Mouse (Mus musculus) limb, embryonic 10.5 days (tissue): Measurements from ENCODE around the gene Car5a. TPM values are rescaled to one million over a fixed set of nuclear protein-coding genes. Genes with fewer than 3 reads are reported as not detected.

Experiments used
- DNase-seq: peaks from one replicate; pipeline ENCODE4 v3.0.0-alpha.2; 2017; ENCODE audit warnings: low spot score
- H3K27ac ChIP-seq: fragments of 300-500 bp; sonication (generic); 2 replicates; pipeline ENCODE4 v1.5.1; 2016; ENCODE audit warnings: mild to moderate bottlenecking
- H3K27me3 ChIP-seq: fragments of 300-500 bp; sonication (generic); 2 replicates; pipeline ENCODE4 v1.6.1; 2016; ENCODE audit warnings: low read depth, mild to moderate bottlenecking; ENCODE audit not compliant: poor library complexity, severe bottlenecking
- H3K36me3 ChIP-seq: fragments of 300-500 bp; sonication (generic); 2 replicates; pipeline ENCODE4 v1.6.1; 2016; ENCODE audit warnings: mild to moderate bottlenecking, moderate library complexity
- H3K4me1 ChIP-seq: fragments of 300-500 bp; sonication (generic); 2 replicates; pipeline ENCODE4 v1.6.1; 2016
- H3K4me3 ChIP-seq: fragments of 300-500 bp; sonication (generic); 2 replicates; pipeline ENCODE4 v1.5.1; 2016; ENCODE audit warnings: mild to moderate bottlenecking, moderate library complexity
- H3K9me3 ChIP-seq: fragments of 300-500 bp; sonication (generic); replicated peaks from 2 replicates; pipeline ENCODE4 v1.6.1; 2016; ENCODE audit warnings: mild to moderate bottlenecking
- WGBS: fragments of 180-500 bp; shearing (Covaris S2); methylation state at CpG from one replicate; pipeline ENCODE4 v1.1.7; 2016; 5-methylcytosine and 5-hydroxymethylcytosine counted together
- microRNA-seq: library from miRNA; unstranded; fragments of <30 nt; microRNA quantifications from one replicate; pipeline ENCODE4, GENCODE M21; 2017
- polyA plus RNA-seq: library from polyadenylated mRNA; unstranded; fragments of >200 nt; fragmentation: Nextera tagmentation; extraction: Ambion mirVana; gene quantifications from 2 replicates; pipeline ENCODE4 v1.2.1, GENCODE M21; 2016

Car5a gene
- polyA plus RNA-seq, 1 experiment from 2014 or later = not detected

- peaks cover 19% of the 10 kb centered on the region for H3K27me3 ChIP-seq
- no peaks in the 10 kb centered on the region for H3K9me3 ChIP-seq
- WGBS = 89% methylated on average over 9 of the region's 9 CpGs
- no peaks in the 10 kb centered on the region for H3K36me3 ChIP-seq
- DNase-seq = no peak
- H3K4me3 ChIP-seq = no peak overlapping the region
- H3K4me1 ChIP-seq = peaks cover 33% of the 10 kb centered on the region
- peak overlapping the region; percentile 33; the same call in 1 of the 2 replicates for H3K27ac ChIP-seq
These were observed 69.2 kb downstream of the Car5a start for GRCm38 (mm10) chr8:121875517-121875916.

- H3K9me3 ChIP-seq = no peaks in the 10 kb centered on the region
- no peaks in the 10 kb centered on the region for H3K36me3 ChIP-seq
- peak overlapping the region; percentile 33; the same call in 1 of the 2 replicates for H3K27ac ChIP-seq
- peaks cover 33% of the 10 kb centered on the region for H3K4me1 ChIP-seq
- WGBS = 69% methylated on average over 3 of the region's 3 CpGs
- H3K4me3 ChIP-seq = no peak overlapping the region
- peaks cover 19% of the 10 kb centered on the region for H3K27me3 ChIP-seq
- no peak for DNase-seq
These were observed 69.7 kb downstream of the Car5a start for GRCm38 (mm10) chr8:121875045-121875444.

GRCm38 (mm10) chr8:121874031-121874430, 70.7 kb downstream of the Car5a start:
- WGBS = 54% methylated on average over 9 of the region's 9 CpGs
- Histone ChIP-seq H3K9me3 (no peaks in the 10 kb centered on the region), H3K27ac (peak overlapping the region; percentile 9), H3K4me3 (no peak overlapping the region), H3K4me1 (peaks cover 37% of the 10 kb centered on the region), H3K36me3 (no peaks in the 10 kb centered on the region), H3K27me3 (peaks cover 19% of the 10 kb centered on the region)
- DNase-seq = peak; percentile 48

GRCm38 (mm10) chr8:121871833-121872440, 72.8 kb downstream of the Car5a start:
- Histone ChIP-seq H3K27ac (peak overlapping the region; percentile 22; the same call in 1 of the 2 replicates), H3K4me1 (peaks cover 43% of the 10 kb centered on the region), H3K27me3 (peaks cover 19% of the 10 kb centered on the region), H3K9me3 (no peaks in the 10 kb centered on the region), H3K36me3 (no peaks in the 10 kb centered on the region), H3K4me3 (no peak overlapping the region)
- WGBS = 50% methylated on average over 10 of the region's 10 CpGs
- no peak for DNase-seq

GRCm38 (mm10) chr8:121870190-121870589, 74.5 kb downstream of the Car5a start:
- Histone ChIP-seq H3K9me3 (no peaks in the 10 kb centered on the region), H3K27ac (no peak overlapping the region), H3K36me3 (no peaks in the 10 kb centered on the region), H3K27me3 (peaks cover 19% of the 10 kb centered on the region), H3K4me1 (peaks cover 50% of the 10 kb centered on the region), H3K4me3 (no peak overlapping the region)
- DNase-seq = no peak
- WGBS = 86% methylated on average over 2 of the region's 2 CpGs

GRCm38 (mm10) chr8:121868896-121869295, 75.8 kb downstream of the Car5a start:
- DNase-seq = no peak
- no peaks in the 10 kb centered on the region for H3K36me3 ChIP-seq
- no peaks in the 10 kb centered on the region for H3K9me3 ChIP-seq
- peaks cover 40% of the 10 kb centered on the region for H3K4me1 ChIP-seq
- H3K27me3 ChIP-seq = peaks cover 19% of the 10 kb centered on the region
- WGBS = 93% methylated on average over 7 of the region's 7 CpGs
- H3K27ac ChIP-seq = no peak overlapping the region
- H3K4me3 ChIP-seq = no peak overlapping the region

- Histone ChIP-seq H3K9me3 (no peaks in the 10 kb centered on the region), H3K27ac (no peak overlapping the region), H3K36me3 (no peaks in the 10 kb centered on the region), H3K27me3 (peaks cover 18% of the 10 kb centered on the region), H3K4me3 (no peak overlapping the region), H3K4me1 (peaks cover 39% of the 10 kb centered on the region)
- WGBS = 89% methylated on average over 5 of the region's 5 CpGs
- no peak for DNase-seq
These were observed 76.5 kb downstream of the Car5a start for GRCm38 (mm10) chr8:121868196-121868595.

Small RNA genes lying within 50 kb of the gene (microRNA-seq; reads per million reads assigned to microRNA genes)
- gene Mir7237 = 0.88 reads per million

Other genes with a start within 250 kb of the Car5a start
- 0.65 and 0.69 TPM in 2 replicates for gene Jph3, start 215.3 kb downstream of the Car5a start, polyA plus RNA-seq
- 64.2 and 64.4 TPM in 2 replicates for gene Klhdc4, start 115.3 kb downstream of the Car5a start, polyA plus RNA-seq
- 16.8 and 19.3 TPM in 2 replicates for gene Slc7a5, start 37.2 kb downstream of the Car5a start, polyA plus RNA-seq
- gene Banp, start 4.8 kb upstream of the Car5a start, polyA plus RNA-seq = 55.4 and 60.0 TPM in 2 replicates